Mouse (Mus musculus): ENCODE measurements around the gene Armh3. TPM values are rescaled to one million over a fixed set of nuclear protein-coding genes. Genes with fewer than 3 reads are reported as not detected.

Armh3 gene
- total RNA-seq, 2 experiments from 2014 or later, result 10.2 TPM

DNA sequence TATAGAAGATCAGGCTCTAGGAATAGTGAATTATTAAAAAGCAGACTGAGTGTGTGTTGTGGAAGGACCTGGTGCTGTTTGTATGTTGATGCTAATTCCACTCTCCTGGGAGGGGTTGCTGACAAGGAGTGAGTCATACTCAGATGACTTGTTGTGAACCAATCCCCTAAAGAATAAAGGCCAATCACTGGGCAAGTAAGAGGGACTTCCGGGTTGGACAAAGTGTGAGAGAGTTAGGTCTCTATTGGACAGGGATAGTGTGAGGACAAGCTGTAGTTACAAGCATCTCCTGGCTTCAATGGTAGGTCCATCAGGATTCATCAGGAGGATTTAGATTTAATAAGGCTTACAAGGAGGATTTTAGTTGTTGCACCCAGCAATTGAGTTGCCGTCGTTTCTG is 10.1 kb downstream of the Armh3 start:
- DNase-seq, result no peak

DNA sequence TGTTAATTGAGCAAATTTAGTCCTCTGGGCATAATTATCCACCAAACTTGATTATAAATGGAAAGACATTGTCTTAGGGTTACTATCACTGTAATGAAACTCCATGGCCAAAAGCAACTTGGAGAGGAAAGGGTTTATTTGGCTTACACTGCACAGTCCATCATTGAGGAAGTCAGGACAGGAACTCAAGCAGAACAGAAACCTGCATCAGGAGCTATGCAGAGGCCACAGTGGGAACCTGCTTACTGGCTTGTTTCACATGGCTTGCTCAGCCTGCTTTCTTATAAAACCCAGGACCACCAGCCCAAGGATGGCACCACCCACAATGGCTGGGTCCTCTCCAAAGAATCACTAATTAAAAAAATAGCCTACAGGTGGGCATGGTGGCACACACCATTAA is 13.9 kb downstream of the Armh3 start:
- DNase-seq, result no peak

DNA sequence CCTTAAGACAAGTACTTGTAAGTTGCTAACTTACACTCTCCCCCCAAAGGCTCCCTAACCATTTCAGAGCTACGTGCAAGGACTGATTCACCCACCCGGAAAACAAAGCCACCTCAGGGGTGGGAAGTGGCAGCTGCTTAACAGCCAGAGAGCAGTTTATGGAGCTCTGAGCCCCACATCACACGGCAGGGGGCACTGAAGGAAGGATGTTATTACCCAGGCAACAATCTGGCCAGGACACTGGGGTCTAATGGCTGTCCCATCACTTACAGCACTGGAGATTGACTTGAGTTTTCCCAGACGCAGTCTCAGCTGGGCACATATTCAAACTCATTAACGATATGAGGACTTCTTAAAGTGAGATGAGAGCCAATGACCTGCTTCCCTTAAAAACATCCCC is 37.5 kb downstream of the Armh3 start:
- DNase-seq, result no peak

DNA sequence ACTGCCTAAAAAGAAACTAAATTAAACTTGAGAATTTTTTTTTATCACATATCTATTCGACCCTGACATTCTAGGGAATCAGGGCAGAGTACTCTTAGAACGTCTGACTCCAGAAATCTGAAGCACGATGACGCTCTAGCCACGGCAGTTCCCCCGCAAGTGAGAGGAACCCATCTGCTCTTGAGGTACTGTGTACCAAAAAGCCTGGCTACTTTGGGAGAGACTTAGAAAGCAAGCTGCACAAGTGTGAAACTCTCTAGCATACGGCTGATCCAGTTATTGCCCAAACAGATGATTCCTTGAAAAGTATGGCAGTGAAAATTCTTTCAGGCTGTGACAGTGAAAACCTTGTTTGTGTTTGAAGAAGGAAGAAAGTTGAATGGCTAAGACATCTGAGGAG is 41.6 kb downstream of the Armh3 start:
- DNase-seq, result no peak

DNA sequence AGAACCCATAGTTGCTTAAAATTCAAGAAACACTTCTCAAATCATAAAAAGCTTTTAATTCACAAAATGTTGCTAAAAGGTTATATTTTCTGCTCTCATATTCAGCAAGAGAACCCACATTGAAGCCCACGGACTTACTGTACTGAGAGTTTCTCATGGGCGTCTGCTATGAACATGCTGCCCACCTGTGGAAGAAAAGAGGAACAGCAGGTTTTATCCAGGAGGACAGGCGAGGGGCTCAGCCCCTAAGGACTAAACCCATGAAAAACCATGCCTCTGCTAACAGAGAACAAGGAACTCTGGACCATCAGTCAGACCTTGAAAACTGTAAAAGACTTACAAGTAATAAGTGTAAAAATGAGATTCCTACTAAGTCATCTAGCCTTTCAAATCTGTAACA is 45.0 kb downstream of the Armh3 start:
- no peak for DNase-seq

DNA sequence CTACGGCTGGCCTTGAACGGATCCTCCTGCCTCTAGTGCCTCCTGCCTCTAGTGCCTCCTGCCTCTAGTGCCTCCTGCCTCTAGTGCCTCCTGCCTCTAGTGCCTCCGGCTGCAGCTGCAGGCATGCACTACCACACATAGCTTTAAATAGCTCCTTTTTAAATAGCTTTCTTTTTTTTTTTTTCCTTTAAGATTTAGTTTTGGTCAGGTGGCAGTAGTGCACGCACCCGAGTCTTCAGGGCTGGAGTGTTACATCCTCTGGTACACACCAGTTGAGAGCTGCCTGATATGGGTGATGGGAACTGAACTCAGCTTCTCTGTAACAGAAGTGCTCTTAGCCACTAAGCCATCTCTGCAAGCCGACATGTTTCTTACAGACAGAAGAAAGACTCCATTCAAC is 49.1 kb downstream of the Armh3 start:
- no peak for DNase-seq

DNA sequence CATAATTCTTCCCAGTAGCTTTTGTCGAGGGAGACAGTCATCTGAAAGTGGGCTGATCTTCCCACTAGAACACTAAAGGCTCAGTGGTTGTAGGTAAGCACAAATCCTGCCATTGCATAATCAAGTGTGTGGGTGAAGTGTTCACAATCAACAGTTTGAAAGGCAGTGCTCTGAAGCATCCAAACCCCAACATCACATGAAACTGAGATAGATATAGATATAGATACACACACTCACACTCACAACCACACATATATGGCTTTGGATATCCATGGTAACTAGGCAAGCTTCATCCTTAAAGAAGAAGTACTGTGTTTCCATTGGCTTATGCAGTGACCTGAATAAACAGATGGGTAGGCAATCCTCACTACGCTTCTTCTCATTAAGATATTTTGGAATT is 50.5 kb downstream of the Armh3 start:
- no peak for DNase-seq

DNA sequence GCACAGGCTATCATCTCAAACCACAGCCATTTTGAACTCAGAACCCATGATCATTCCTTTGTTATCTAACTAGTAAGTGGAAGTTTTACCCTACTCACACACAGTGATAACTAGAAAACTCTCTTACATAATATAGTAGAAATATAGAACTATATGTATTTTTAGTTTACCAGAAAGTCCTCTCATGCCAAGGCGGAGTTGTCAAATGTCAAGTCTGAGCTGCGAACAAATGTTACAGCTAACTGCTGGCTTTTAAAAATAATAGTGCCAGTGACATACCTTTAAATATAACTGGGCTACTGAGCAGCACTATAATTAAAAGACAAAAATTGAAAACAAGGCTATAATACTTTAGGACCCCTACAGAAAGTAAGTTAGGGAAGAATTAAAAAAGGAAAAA is 51.0 kb downstream of the Armh3 start:
- DNase-seq, result no peak

DNA sequence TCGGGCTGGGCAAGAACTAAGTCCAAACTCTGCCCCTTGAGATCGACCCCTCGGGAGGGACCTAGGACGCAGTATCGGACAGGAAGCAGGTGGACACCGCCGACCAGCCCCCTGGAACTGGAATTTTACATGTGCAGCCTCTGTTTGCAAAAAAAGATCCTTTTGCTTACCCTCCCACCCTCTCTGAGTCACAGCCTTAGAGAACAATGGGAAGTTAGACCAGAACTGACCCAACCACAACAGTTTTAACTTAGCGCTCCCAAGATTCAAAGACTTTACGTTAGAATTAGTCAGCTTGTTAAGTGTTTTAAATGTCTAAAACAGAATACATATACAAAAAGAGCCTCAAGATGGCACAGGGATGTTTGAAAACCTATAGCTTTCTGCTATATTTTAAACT is 51.7 kb downstream of the Armh3 start:
- DNase-seq, result no peak

DNA sequence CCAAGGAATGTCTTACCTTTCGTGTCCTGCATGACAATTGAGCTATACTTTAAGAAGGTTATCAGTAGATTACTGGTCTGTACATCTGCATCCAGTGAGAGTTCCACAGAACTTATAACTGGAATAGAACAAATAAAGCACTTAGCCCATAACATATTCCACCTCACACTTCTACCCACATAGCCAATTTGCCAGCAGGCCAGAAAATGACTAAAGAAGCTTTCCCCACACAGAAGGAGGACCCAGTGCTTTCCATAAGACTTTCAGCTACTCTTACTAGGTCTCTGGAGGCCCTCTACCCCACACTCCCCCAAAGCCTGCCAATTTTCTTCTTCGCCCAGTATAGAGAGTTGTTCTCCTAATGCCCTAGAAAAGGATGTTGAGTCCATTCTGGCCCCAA is 52.3 kb downstream of the Armh3 start:
- no peak for DNase-seq

DNA sequence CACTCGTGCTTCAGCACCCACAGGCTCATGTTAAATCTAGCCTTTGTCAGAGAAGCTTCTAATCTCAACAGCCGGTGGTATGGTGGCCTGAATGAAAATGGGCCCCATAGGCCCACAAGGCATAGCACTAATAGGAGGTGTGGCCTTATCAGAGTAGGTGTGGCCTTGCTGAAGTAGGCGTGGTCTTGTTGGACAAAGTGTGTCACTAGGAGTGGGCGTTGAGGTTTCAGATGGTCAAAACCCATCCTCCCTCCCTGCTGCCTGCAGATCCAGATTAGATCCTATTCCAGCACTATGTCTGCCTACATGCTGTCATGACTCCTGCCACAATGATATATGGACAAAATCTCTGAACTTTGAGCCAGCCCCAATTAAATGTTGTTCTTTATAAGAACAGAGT is 54.5 kb downstream of the Armh3 start:
- no peak for DNase-seq

DNA sequence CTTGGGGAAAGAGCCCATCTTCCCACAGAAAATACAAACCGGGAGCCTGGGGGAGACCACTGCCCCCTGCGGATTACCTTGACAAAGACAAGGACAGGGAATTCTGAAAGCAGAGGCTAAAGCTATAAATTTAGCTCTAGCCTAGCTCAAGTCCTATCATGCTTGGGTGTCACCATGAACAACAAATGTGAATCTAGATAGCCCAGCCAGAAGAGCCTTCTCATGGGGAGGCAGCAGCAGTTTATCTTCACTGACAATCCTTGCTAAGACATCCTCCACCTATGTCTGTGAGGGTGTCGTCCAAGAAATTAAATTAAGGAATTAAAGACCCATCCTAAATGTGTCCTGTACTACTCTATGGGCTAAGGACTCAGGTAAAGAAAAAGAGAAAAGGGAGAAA is 60.2 kb downstream of the Armh3 start:
- DNase-seq, result no peak

DNA sequence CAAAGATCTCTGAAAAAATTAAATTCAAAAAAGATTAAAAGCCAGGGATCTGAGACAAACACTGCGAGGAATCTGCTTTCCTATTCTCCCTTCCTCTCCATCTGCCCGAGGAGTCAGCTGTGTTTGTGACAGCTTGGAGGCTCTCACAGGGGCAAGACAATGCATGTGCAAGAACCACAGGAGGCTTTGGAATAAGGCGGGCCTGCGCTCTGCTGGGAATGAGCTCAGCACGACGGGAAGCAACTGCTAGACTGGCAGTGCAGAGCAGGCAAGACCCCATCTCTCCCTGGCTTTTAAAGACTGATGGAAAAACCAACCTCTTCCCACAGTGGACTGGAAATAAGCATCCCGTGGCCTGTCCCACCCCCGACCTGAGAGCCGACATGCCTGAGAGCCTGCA is 60.8 kb downstream of the Armh3 start:
- DNase-seq, result no peak

DNA sequence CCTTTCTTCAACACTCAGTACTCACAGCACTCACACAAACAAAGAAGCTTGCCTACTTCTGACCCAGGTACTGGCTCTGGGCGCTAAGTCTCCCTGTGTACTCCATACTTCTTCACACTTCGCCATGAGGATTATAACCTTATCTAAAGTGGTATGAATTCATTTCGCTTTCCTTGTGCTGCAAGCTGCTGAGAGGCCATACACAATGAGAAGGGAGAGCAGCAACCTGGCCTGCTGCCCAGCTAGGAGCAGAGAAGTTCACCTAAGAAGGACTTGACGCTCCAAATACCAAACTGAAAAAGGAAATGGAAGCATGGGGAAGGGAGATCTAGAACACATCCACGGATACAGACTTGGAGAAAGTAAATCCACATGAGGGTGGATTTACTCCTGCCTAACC is 71.1 kb downstream of the Armh3 start:
- DNase-seq, result no peak

DNA sequence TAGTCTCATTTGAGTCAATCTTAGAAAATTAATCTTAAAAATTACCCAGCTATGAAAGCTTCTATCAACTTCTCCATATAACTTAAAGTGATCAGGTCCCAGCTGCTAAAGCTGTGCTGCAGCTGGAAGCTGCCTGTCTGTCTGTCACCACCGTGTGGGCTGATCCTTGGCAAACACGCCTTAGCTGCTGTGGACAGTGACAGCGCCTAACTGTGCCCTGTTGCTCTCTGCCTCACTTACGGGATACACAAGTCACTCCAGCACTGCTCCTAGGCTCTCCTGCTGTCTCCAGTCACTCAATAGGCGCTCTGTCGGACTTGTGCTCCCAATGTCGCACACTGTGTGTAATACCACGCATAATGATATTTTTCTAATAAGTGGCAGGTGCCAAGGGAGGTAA is 71.9 kb downstream of the Armh3 start:
- DNase-seq, result no peak

DNA sequence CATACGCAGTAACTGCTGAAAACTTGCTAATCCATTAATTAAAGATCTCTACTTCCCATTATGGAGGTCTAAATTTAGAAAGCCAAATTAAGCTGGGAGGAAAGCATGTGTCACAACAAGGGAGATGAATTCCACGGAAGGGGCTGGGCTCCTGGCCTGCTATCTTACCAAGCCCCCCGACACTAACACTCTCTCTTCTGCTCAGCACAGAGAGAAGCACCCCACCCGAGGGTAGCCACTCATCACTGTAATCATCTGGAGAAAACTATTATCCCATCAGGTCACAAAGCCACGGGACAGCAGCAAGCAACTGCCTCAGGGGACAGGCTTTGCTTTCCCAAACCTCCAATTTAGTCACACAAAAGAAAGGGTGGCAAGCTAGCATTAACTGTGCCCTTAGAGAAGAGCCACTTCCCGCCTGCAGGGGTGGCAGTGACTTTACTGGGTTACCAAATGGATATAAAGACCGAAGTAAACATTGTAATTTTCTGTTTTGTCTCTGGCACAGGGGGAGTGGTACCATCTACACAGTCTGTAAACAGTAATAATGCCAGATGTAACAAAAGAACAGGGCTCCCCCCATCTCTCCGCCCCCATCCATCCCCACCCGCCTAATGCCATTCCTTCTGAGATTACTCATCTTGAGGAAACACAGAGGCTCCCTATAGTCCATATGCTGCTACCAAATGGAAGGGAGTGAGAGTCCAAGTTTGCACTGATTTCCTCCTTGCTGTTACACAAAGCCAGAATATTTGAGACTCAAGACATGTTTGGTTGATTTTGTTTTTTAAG is 77.8 kb downstream of the Armh3 start:
- DNase-seq, result no peak

DNA sequence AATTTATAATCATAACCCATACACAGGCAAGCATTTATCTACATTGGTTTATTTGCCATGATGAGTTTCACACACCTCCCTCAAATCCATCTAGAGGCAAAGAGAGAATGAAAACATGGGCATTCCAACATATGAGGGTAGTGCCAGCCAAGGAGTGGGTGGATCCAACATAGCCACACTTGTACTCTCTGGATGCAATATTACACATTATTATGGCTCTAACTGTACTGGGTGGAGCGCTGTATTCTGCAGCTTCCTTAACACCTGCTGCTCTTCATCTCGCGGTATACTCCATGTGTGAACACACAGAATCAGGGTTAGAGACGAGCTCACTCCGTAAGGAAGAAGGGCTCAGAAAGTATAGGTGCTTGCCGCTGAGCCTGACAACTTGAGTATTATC is 79.9 kb downstream of the Armh3 start:
- no peak for DNase-seq

DNA sequence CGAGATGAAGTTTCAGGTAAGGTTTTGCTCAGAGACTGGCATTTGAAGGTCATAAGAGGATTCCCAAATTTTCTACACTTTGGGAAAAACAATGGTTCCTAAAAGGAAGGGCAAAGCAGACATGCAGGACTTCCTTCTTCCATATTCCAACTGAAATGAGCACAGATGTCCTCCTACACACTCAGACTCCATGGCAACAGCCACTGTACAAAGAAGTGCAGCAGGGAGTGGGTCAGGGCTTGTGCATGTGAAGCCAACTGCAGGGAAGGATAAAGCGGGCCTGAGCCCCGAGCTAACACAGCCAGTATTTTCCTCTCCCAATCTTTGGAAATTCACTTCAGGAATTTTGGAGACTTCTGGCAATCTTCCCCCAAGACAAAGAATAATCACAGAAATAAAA is 80.4 kb downstream of the Armh3 start:
- no peak for DNase-seq

DNA sequence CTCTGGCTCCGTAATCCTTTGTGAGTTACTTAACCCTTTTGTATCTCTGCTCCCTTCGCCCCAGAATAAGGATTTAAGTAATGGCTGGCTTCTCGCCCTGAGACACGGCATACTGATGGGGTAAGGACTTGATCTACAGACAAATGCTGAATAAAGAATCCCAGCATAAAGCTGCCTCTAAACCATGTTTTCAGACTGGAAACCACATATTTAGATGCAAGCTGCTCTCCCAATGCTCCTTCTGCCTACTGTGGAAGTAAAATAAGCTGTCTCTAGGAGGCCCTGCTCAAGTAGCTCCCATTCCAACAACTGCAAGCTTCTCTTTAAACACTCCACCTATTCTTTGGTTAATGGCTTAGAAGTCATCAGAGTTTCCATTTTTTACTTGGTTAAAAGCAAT is 81.8 kb downstream of the Armh3 start:
- DNase-seq, result no peak

DNA sequence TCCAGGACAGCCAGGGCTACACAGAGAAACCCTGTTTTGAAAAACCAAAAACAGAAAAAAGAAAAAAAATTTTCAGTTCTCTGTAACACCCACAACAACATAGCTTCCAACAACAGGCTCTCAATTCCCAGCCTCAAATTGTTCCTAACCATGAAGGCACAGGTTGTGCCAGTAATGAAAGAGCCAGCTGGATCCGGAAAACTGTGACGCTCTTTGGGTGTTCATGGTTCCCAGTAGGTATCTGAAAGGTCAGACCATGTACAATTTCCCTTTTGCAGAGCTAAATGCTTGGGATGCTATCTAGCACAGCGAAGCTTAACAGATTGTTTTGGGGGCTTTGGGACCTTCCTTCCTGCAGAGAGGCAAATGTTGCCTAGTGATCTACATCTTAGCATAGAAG is 82.3 kb downstream of the Armh3 start:
- DNase-seq, result no peak

DNA sequence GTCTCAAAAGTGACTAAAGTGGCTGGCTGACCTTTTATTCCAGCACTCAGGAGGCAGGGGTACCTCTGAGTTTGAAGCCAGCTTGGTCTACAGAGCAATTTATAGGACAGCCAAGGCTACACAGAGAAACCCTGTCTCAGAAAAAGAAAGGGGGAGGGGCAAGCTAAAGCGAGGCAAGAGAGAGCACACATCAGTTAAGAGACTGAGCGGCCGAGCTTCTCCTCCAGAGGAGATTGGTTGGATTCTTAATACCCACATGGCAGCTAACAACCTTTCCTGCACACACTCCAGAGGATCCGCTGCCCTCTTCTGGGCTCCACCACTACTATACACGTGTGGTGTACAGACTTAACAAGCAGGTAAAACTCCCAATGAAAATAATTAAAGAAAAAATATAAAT is 85.3 kb downstream of the Armh3 start:
- DNase-seq, result no peak

DNA sequence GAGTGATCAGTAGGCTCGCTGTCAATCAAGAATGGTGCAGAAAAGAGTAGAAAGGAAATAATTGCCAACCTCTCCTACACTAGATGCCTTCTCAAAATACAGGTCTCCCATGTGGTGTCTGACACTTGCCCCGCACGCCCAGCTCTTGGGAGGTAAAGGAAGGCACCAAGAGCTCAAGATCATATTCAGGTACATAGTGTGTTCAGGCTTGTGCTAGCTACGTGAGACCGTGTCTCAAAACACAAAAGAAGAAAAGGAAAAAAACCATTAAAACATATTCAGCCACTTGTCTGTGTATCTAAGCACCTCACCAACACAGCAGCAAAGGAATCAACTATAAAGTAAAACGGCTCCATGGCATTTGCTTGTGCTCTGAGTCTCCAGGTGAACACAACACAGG is 85.9 kb downstream of the Armh3 start:
- DNase-seq, result no peak

DNA sequence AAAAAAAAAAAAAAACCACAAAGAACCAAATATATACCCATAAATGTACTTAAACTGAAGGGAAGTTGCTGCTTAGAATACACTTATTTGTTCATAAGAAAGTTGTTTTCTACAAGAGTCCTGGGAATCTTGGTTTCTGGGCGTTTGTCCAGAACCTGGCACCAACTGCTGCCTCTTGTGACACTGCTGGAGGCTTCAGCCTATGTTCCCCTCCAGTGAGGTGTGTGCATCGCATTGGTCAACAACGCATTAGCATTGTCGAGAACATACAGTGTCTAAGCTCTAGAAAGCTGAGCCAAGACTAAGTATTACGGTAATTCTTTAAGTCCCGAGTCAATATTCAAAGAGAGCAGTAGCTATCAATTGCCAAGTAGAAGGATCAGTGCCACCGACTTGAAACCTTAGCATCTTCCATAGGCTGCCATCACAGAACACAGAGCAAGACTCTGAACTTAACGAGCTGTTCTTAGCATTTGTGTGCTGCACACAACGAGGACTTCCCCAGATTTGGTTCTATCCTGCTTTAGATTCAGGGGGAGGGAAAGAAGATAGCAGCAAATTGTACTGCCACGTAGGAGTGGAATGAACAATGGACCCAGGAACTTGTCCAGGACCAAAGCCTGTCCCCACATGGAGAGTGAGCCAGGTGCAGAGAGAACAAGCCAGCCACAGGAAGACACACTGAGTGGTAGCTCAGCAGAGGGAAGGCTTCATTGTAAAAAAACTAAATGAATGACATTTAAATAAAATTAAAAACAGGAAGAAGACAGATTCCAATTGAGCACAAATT is 86.9 kb downstream of the Armh3 start:
- no peak for DNase-seq

DNA sequence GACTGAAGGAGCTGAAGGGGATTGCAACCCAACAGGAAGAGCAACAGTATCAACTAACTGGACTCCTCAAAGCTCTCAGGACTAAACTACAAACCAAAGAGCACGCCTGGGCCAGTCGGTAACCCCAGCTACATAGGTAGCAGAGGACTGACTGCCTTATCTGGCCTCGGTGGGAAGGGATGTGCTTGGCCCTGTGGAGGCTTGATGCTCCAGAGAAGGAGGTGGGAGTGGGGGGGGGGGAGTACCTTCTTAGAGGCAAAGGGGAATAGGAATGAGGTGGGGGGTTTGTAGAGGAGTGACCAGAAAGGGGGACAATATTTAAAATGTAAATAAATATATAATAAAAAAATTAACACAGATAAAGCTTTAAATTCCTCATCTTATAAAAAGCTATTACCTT is 90.0 kb downstream of the Armh3 start:
- DNase-seq, result no peak

Measured in gastrocnemius, postnatal 25 days (tissue).